Mouse (Mus musculus): ENCODE data around the gene Thpo. TPM values are rescaled to one million over a fixed set of nuclear protein-coding genes. Genes with fewer than 3 reads are reported as not detected.

Gene Thpo
- total and polyA plus RNA-seq, 2 experiments from 2014 or later = 0.71 to 0.81 TPM

GRCm38 (mm10) chr16:20736823-20737222 lies 2.5 kb upstream of the Thpo start:
- Histone ChIP-seq H3K9ac (replicated peaks; ENCODE audit: low read length, poor library complexity, severe bottlenecking) (no peak overlapping the region), H3K4me1 (ENCODE audit: insufficient read depth, low read length) (peaks cover 5% of the 10 kb centered on the region; the same call in 1 of the 2 replicates), H3K9me3 (ENCODE audit: low read length) (no peaks in the 10 kb centered on the region), H3K27me3 (ENCODE audit: insufficient read depth, low read length) (peaks cover 13% of the 10 kb centered on the region; the same call in 1 of the 2 replicates), H3K36me3 (ENCODE audit: insufficient read depth, low read length) (peaks cover 3% of the 10 kb centered on the region; the same call in 1 of the 2 replicates), H3K27ac (ENCODE audit: low read depth, low read length) (no peak overlapping the region), H3K4me2 (ENCODE audit: low read depth, low read length, poor library complexity, severe bottlenecking) (no peak overlapping the region), H3K4me3 (ENCODE audit: low read depth, low read length) (no peak overlapping the region)
- DNase-seq (ENCODE audit: low spot score) (no peak), ATAC-seq (ENCODE audit: low FRiP score) (no peak)
- WGBS = 92% methylated on average over 5 of the region's 5 CpGs
- TF ChIP-seq CTCF (IDR thresholded peaks at IDR 0.05) = no peak

- Histone ChIP-seq H3K27ac (ENCODE audit: low read depth, low read length) (no peak overlapping the region), H3K9me3 (ENCODE audit: low read length) (no peaks in the 10 kb centered on the region), H3K4me1 (ENCODE audit: insufficient read depth, low read length) (peaks cover 5% of the 10 kb centered on the region; the same call in 1 of the 2 replicates), H3K4me2 (ENCODE audit: low read depth, low read length, poor library complexity, severe bottlenecking) (no peak overlapping the region), H3K27me3 (ENCODE audit: insufficient read depth, low read length) (peaks cover 13% of the 10 kb centered on the region; the same call in 1 of the 2 replicates), H3K36me3 (ENCODE audit: insufficient read depth, low read length) (no peaks in the 10 kb centered on the region), H3K9ac (replicated peaks; ENCODE audit: low read length, poor library complexity, severe bottlenecking) (no peak overlapping the region), H3K4me3 (ENCODE audit: low read depth, low read length) (no peak overlapping the region)
- WGBS = 92% methylated on average over 7 of the region's 7 CpGs
- no peak for TF ChIP-seq CTCF (IDR thresholded peaks at IDR 0.05)
- ATAC-seq (ENCODE audit: low FRiP score) (no peak), DNase-seq (ENCODE audit: low spot score) (no peak)
Observed at GRCm38 (mm10) chr16:20736168-20736567, 1.9 kb upstream of the Thpo start.

- H3K4me1 ChIP-seq (ENCODE audit: insufficient read depth, low read length) = peaks cover 5% of the 10 kb centered on the region; the same call in 1 of the 2 replicates
- no peak overlapping the region for H3K4me2 ChIP-seq (ENCODE audit: low read depth, low read length, poor library complexity, severe bottlenecking)
- no peak for TF ChIP-seq CTCF (IDR thresholded peaks at IDR 0.05)
- 84% methylated on average over 5 of the region's 5 CpGs for WGBS
- no peaks in the 10 kb centered on the region for H3K9me3 ChIP-seq (ENCODE audit: low read length)
- no peak overlapping the region for H3K4me3 ChIP-seq (ENCODE audit: low read depth, low read length)
- DNase-seq (ENCODE audit: low spot score) = no peak
- H3K9ac ChIP-seq (replicated peaks; ENCODE audit: low read length, poor library complexity, severe bottlenecking) = no peak overlapping the region
- no peak overlapping the region for H3K27ac ChIP-seq (ENCODE audit: low read depth, low read length)
- ATAC-seq (ENCODE audit: low FRiP score) = no peak
- peaks cover 13% of the 10 kb centered on the region; the same call in 1 of the 2 replicates for H3K27me3 ChIP-seq (ENCODE audit: insufficient read depth, low read length)
- no peaks in the 10 kb centered on the region for H3K36me3 ChIP-seq (ENCODE audit: insufficient read depth, low read length)
Observed at GRCm38 (mm10) chr16:20735651-20736050, 1.3 kb upstream of the Thpo start.

GRCm38 (mm10) chr16:20732925-20733730 lies 1.2 kb downstream of the Thpo start, which contains the start of gene Chrd:
TSS of gene Chrd (plus strand) at chr16:20733127.
- H3K4me3 ChIP-seq (ENCODE audit: low read depth, low read length) = peak within 1 kb of the TSS; percentile 78
- peak within 1 kb of the TSS; percentile 65 for H3K27ac ChIP-seq (ENCODE audit: low read depth, low read length)
- H3K4me2 ChIP-seq (ENCODE audit: low read depth, low read length, poor library complexity, severe bottlenecking) = peak within 1 kb of the TSS; percentile 80
- peak within 1 kb of the TSS; percentile 86 for H3K9ac ChIP-seq (replicated peaks; ENCODE audit: low read length, poor library complexity, severe bottlenecking)
- WGBS = 1% methylated on average over 47 of the region's 70 CpGs
- no peak for TF ChIP-seq CTCF (IDR thresholded peaks at IDR 0.05)
- H3K27me3 ChIP-seq (ENCODE audit: insufficient read depth, low read length) = peaks cover 13% of the 10 kb centered on the region; the same call in 1 of the 2 replicates
- ATAC-seq (ENCODE audit: low FRiP score) (peak; percentile 69), DNase-seq (ENCODE audit: low spot score) (peak; percentile 66)
- no peaks in the 10 kb centered on the region for H3K9me3 ChIP-seq (ENCODE audit: low read length)
- peaks cover 5% of the 10 kb centered on the region; the same call in 1 of the 2 replicates for H3K4me1 ChIP-seq (ENCODE audit: insufficient read depth, low read length)
- no peaks in the 10 kb centered on the region for H3K36me3 ChIP-seq (ENCODE audit: insufficient read depth, low read length)

GRCm38 (mm10) chr16:20732251-20732924 lies 1.9 kb downstream of the Thpo start:
- Histone ChIP-seq H3K36me3 (ENCODE audit: insufficient read depth, low read length) (no peaks in the 10 kb centered on the region), H3K9ac (replicated peaks; ENCODE audit: low read length, poor library complexity, severe bottlenecking) (peak overlapping the region; percentile 86), H3K4me3 (ENCODE audit: low read depth, low read length) (peak overlapping the region; percentile 78), H3K9me3 (ENCODE audit: low read length) (no peaks in the 10 kb centered on the region), H3K4me1 (ENCODE audit: insufficient read depth, low read length) (peaks cover 5% of the 10 kb centered on the region; the same call in 1 of the 2 replicates), H3K4me2 (ENCODE audit: low read depth, low read length, poor library complexity, severe bottlenecking) (peak overlapping the region; percentile 80), H3K27ac (ENCODE audit: low read depth, low read length) (peak overlapping the region; percentile 65), H3K27me3 (ENCODE audit: insufficient read depth, low read length) (peaks cover 13% of the 10 kb centered on the region; the same call in 1 of the 2 replicates)
- 2% methylated on average over 13 of the region's 30 CpGs for WGBS
- peak; percentile 47 for TF ChIP-seq CTCF (IDR thresholded peaks at IDR 0.05)
- peak; percentile 38 for ATAC-seq (ENCODE audit: low FRiP score)
- peak; percentile 39 for DNase-seq (ENCODE audit: low spot score)

Measured in midbrain, postnatal 0 days (tissue).